Mouse (Mus musculus) left cerebral cortex, adult 11 months (tissue): ENCODE data around the gene Epha1.

Experiments used
- DNase-seq: peaks from one replicate; pipeline ENCODE4 v3.0.0; 2022; ENCODE audit warnings: low spot score

Gene Epha1

GRCm38 (mm10) chr6:42373669-42374430 is 782 bp upstream of the Epha1 start:
- DNase-seq = no peak

- DNase-seq = no peak
Measured at GRCm38 (mm10) chr6:42372421-42372815, 650 bp downstream of the Epha1 start.

DNA sequence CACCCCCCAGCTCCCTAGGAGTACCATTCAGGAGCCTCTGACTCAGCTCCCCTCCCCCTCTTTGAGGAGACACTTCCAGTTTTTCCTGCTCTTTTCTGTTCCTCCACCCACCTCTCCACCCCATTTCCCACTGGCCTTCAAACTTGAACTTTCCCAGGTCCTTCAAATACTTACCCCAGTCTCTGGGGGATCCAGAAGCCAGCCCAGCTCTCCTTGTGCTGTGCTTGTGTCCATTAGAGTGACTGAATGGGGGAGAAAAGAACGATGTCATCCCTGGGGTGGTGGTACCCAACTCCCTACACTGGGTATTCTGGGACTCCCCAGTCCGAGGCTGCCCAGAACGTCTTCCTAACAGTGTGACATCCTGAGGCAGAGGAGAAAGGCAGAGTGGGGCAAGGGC is 1.1 kb downstream of the Epha1 start:
- no peak for DNase-seq

DNA sequence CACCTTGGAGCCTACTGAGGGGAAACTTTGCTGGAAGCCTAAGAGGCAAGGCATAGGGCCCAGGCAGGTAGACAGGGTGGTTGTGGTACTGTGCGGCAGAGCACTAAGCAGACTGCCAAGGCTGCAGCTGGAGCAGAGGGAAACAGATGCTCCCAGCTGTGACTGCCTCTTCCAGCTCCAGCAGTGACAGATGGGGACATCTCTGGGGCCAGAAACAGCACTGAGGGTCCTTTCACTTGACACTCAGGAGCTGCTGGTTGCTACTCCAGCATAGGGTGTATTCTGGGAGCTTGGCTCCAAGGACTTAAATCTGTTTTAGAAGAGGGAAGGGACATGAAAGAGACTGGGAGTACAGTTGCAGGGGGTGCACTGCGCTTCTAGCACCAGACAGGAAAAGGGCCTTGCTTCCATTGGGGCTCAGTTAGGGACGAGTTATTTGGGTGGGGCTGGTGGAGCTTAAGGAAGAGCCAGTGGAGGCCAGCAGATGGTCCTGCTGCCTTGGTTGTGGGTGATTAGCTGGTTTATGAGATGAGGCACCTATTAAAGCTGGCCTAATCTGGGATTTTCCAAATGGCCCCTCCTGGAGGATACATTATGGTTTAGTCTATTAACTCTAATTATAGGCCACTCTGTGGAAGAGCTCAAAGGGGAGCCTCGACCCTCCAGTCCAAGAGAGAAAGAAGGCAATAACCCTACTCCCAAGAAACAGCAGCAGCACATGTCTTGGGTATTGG is 2.3 kb downstream of the Epha1 start:
- no peak for DNase-seq

DNA sequence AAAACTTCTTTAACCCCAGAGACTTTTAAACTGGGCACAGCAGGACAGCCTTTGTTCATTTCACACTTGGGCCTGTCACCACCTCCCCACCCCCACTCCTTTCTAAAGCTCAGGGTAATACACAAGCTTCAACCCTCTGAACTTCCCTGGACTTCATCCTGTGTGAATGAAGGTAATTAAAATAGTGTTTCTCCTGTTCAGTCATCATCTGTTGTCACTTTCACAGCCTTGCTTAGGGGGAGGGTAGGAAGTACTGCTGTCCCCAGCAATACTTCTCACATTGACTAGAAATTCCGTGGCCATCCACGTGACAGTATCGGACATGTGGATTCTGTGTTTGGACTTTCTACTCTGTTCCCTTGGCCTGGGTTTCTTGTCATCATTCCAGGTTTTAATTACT is 3.2 kb downstream of the Epha1 start:
- no peak for DNase-seq

DNA sequence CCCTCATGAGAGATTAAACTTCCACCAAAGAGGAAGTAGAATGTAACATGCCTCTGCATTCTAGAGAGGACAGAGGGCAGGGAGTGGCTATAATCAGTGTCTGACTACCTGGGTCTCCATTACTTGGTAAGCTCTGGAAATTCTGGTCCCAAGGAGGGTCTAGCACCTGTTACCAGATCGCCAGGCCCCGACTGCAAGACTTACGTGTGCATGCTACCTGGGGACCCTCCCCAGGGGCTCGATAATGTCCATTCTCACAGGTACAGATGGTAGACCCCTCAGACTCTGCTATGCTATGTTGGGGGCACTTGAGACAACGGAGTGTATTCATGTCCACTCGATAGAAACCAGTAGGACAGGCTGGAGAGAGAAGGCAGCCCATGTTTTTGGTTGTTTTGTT is 7.9 kb downstream of the Epha1 start:
- DNase-seq = no peak

DNA sequence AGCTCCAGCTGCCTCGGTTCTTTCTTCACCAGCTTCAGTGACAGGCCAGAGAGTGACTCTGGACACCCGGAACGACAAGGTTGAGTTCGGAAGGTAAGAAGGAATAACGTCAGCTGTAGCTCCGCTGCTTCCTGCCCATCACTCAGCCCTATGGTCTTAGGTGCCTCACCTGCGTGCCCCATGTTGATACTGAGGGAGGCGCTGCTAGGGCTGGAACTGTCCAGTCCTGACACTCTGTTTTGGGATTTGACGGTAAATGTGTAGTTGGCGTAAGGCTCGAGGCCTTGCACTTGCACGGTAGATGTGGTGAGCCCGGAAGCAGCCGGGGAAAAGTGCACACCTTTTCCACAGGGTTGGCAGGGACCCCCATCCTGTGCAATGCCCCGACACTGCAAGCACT is 8.5 kb downstream of the Epha1 start:
- DNase-seq = no peak

DNA sequence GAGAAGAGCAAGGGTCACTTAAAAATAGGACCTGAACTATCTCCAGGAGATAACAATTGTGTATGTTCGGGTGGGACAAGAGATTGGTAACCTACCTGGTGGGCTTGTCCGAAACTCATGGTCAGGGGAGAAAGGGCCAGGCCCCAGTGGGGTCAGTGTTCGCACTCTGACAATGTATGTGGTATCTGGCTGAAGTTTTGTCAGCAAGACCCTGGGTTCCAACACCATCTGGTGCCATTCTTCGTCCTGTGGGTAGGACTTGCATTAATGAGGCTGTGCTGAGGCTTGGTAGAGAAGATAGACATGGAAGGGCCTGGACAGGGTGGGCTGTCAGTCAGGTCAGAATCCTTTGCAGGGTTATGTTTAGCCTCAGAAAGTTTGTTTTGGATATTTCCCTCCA is 9.0 kb downstream of the Epha1 start:
- DNase-seq = no peak

DNA sequence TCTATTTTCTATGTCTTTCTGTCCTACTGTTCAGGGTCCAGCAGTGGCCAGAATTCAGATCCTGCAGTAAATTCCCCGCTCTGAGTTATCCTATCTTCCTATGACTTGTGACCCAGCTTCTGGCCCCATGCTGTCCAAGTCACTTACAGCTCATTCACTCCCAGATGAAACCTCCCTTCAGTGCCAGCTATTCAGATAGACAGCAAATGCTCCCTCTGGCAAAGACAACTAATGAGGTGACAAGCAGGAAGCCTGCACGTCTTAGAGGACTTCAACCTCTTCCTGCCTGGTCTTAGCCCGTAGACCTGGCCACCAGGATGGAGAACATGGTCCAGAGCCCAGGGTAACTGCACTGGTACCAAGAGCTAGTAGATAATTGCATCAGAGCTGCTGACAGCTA is 10.1 kb downstream of the Epha1 start:
- no peak for DNase-seq

DNA sequence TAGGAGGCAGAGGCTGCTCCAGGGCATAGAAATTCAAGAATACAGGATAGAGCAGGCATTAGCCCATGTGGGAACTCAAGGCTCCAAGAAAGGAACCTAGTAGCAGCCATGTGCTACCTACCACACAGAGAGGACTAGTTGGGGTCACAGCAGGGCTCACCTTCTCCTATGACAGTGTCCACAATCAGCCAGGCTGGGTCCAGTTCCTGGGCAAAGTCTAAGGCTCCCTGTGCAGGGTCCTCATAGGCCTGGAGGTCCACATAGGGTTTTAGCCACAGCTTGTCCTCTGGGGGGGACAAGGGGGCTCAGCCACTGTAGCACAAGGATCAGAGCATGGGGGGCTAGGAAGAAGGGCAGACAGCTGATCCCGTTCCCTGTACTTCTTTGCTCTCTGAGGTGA is 10.6 kb downstream of the Epha1 start:
- DNase-seq = no peak

- DNase-seq = no peak
Measured at GRCm38 (mm10) chr6:42362074-42362473, 11.0 kb downstream of the Epha1 start.

- DNase-seq = no peak
Measured at GRCm38 (mm10) chr6:42361041-42361895, 11.8 kb downstream of the Epha1 start.

DNA sequence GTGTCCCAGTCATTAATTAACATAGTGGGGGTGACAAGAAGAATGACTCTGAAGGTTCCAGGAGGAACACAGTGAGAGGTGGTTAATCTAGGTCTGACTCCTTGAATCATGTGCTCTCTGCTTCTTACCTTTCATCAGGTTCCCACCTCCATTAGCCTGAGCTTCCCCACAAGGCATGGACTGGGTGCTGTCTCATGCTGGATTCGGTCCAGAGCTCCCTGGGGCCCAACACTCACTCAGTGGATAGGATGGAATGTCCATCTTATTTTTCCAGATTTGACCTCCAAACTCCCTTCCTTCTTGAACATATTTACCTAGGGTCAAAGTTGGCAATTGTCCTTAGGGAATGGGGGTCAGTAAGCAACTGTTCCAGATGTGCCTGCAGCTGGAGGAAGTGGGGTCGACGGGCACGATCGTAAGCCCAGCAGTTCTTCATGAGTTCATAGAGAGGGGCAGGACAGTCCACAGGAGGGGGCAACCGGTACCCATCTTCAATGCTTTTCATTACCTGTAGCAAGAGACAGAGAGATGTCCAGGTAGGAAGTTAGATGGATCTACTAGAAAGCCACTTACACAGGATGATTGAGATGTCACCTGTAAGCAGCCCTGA is 12.7 kb downstream of the Epha1 start:
- no peak for DNase-seq

DNA sequence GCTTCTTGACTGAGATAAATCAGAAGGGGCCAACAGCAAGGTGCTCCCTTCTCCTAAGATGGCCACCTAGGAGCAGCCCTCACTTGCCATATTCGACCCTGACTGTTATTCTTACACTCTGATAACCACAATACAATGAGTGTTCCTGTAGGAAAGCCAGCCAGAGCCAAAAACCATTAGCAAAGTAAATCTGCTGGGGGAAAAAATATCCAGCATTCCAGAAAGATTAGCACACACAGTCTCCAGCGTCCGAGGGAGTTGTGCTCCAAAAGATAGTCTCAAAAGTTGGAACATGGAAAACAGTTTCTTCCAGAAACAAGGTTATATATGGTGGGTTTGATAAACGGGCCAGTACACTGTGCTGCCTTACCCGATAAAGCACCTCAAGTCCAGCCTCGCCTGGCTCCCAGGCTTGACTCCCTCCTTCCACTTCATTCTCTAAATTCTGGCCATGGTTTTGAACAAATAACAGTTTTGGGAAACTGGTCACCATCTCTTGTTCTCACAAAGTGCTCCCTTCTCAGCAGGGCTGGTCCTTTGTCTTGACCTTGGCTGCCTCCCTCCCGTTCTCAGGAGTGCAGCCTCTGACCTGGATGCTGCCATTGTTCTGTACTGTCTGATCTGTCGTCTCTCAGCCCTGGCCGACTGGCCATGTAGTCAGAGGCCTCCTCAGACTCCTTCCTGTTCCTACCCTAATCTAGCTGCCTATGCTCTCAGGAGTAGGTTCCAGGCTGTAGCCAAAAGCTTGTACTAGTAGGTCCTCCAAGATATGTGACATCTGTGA is 13.5 kb downstream of the Epha1 start:
- no peak for DNase-seq

DNA sequence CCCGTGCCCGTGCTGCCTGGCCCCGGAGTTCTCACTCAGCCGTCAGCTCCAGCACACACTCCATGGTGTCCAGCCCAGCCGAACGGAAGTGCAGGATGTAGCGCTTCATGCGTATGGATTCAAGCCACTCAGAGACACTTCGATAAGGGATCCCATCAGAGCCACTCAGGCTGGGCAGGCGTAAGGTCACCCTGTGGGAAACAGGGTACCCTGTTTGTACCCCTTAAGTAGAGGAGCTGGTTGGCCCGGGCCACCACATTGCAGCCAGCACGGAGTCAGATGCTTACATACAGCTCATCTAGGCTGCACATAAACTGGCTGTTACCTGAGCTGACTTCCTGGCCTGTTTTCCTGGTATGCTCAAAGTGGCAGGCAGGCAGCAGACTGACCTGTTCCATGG is 14.2 kb downstream of the Epha1 start:
- DNase-seq = no peak

GRCm38 (mm10) chr6:42357901-42358300 is 15.2 kb downstream of the Epha1 start:
- no peak for DNase-seq

DNA sequence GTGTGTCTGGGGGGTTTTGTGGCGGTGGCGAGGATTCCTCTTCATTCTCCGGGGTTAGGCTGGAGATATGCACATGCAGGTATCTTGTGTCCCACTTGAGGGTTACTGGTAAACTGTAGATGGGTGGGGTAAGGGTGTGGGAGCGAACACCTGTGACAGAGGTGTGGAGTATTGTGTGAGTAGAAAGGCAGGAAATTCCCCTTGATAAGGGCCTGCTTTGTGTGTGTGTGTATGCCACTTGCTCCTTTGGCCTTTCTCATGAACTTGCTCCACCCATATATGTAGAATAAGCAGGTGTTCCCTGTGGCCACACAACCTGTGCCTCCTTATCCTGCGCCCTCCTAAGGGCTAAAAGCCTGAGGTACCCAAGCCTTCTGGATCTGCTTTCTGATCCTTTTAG is 16.2 kb downstream of the Epha1 start:
- DNase-seq = no peak

- no peak for DNase-seq
Measured at GRCm38 (mm10) chr6:42355794-42356600, 17.1 kb downstream of the Epha1 start.

DNA sequence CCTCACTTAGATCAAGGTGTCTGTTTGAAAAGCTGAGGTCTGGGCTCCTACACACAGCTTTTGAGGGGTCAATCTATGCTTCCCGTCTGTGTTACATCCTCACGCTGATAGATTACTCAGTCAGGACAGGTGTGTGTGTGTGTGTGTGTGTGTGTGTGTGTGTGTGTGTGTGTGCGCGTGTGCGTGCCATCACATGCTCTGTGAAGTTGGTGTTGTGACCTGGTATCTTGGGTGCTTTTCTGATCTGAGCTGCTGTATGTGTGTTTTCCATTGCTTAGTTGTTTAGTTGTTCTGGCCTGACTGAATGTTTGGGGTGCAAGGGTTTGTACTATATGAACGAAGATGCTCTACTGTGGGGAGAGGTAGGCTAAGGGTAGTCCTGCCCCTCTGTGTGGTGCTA is 17.7 kb downstream of the Epha1 start:
- no peak for DNase-seq
